Mouse (Mus musculus) lung, adult 2 months (tissue): ENCODE measurements around the gene Irf2. TPM values are rescaled to one million over a fixed set of nuclear protein-coding genes. Genes with fewer than 3 reads are reported as not detected.

Source experiments
- DNase-seq: peaks from one replicate; pipeline ENCODE4 v3.0.0; 2022
- H3K4me1 ChIP-seq: fragments of 200-500 bp; 2 replicates; pipeline ENCODE4 v1.6.1; 2011; ENCODE audit warnings: low read length; ENCODE audit not compliant: control insufficient read depth, insufficient read depth
- H3K4me3 ChIP-seq: fragments of 200-500 bp; replicated peaks from 2 replicates; pipeline ENCODE3; 2011; ENCODE audit warnings: low read depth, mild to moderate bottlenecking, control low read depth, low read length; ENCODE audit errors: extremely low read depth
- CTCF ChIP-seq: fragments of 200-500 bp; IDR thresholded peaks from 2 replicates; pipeline ENCODE4 v1.5.1; 2011; ENCODE audit warnings: mild to moderate bottlenecking, low read length, control low read depth; ENCODE audit not compliant: insufficient read depth
- POLR2A ChIP-seq: fragments of 200-500 bp; IDR thresholded peaks from 2 replicates; pipeline ENCODE4 v1.6.1; 2011; ENCODE audit warnings: low read depth, mild to moderate bottlenecking, control low read depth, low read length, borderline replicate concordance; ENCODE audit errors: extremely low read depth
- WGBS: fragments of 180-500 bp; shearing (Covaris S2); methylation state at CpG from one replicate; pipeline ENCODE4 v1.1.7; 2018; 5-methylcytosine and 5-hydroxymethylcytosine counted together
- polyA plus RNA-seq: library from polyadenylated mRNA; depleted of rRNA; stranded (reverse); fragments of >200 nt; gene quantifications from 2 replicates; pipeline ENCODE4 v1.2.3, GENCODE M21; 2012

The Irf2 gene
- polyA plus RNA-seq, 1 experiment: 24.6 TPM

DNA sequence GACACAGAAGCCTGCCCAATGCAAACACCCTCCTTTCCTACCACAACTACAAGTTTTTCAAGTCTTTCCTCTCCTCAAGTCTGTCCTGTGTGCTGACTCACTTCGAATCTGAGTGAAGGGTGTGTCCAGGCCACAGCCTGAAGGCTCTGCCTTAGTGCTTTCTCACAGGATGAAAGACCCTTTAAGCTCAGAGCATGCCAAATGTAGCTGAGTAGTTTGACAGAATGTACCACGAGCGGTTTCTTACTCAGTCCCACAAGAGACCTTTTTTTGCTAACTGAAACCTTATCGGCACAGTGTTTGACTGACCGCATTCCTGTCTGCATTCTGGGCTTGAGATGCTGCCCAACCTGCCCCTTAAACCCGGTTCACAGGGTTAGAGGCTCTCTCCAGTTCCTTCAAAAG, 130.0 kb downstream of the Irf2 start:
- Histone ChIP-seq H3K4me1 (peaks cover 7% of the 10 kb centered on the region), H3K4me3 (no peak overlapping the region)
- TF ChIP-seq POLR2A (no peak), CTCF (no peak)
- DNase-seq: peak; percentile 43
- 34% methylated on average over 6 of the region's 6 CpGs for WGBS

DNA sequence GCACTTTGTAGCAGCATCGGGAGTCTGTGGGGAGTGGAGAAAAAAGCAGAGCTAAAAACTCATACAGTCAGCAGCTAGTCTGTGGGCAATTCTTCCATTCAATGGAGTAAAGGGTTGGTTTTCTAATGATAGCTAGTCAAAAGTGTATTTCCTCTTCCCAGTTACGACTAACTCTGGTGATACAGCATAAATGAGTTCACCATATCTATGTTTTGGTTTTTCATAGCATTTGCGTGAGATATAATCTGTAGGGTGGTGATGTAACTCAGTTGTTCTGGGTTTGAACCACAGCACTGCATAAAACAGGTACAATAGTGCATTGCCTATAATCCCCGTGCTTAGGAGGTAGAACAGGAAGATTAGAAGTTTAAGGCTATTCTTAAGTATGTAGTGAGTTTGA, 131.6 kb downstream of the Irf2 start:
- Histone ChIP-seq H3K4me3 (no peak overlapping the region), H3K4me1 (peaks cover 11% of the 10 kb centered on the region)
- DNase-seq: no peak
- TF ChIP-seq POLR2A: no peak
- no peak for TF ChIP-seq CTCF
- 88% methylated on average over 4 of the region's 4 CpGs for WGBS

DNA sequence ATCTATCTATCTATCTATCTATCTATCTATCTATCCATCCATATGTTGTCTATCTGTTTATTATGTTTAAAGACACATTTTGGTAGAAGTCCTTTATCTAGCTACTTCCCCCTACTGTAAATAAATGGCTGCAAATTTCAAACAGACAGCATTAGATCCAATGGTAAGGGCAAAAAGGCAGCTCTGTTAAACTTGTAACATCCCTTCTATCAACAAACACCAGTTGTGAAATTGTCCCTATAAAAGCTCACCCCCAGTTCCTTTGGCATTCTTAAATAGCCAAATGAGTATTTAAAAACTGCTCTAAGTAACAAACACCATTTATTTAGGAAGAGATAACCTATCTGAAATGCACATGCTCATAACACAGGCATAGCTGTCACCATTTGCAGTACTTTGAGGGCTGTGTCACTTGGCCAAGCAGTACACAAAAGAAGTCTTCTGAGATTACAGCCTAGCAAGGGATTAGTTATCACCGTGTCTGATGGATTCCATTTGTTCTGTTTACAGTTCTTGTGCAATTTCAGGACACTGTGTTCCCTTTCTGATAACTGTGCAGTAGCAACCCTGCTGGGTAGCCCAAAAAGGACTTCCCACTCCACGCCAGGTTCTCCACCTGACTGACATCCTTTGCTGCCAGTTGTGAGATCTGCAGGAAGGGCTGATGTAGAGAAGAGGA, 136.2 kb downstream of the Irf2 start:
- WGBS: 17% methylated on average over 2 of the region's 2 CpGs
- TF ChIP-seq POLR2A (no peak), CTCF (no peak)
- no peak for DNase-seq
- Histone ChIP-seq H3K4me3 (no peak overlapping the region), H3K4me1 (peaks cover 9% of the 10 kb centered on the region)

DNA sequence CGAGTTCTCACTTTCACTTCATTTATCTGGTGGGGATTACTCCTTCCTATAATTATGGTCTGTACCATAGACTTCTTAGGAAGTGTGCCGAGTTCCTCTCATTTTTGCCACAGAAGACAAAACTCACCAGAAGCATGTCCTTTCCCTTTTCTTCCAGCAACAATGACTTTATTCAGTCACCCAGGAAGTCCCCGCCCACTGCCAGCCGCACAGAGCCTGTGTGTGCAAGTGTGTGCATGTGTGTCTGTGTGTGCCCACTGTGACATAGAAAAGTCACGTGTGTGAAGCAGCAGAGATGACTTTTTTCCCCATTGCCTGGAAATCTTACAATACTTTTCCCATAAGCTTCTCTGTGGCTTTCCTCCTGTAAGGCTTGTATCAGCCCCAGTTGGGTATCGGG, 141.8 kb downstream of the Irf2 start:
- H3K4me3 ChIP-seq: no peak overlapping the region
- 65% methylated on average over 6 of the region's 6 CpGs for WGBS
- peaks cover 5% of the 10 kb centered on the region for H3K4me1 ChIP-seq
- TF ChIP-seq POLR2A: no peak
- no peak for TF ChIP-seq CTCF
- no peak for DNase-seq

DNA sequence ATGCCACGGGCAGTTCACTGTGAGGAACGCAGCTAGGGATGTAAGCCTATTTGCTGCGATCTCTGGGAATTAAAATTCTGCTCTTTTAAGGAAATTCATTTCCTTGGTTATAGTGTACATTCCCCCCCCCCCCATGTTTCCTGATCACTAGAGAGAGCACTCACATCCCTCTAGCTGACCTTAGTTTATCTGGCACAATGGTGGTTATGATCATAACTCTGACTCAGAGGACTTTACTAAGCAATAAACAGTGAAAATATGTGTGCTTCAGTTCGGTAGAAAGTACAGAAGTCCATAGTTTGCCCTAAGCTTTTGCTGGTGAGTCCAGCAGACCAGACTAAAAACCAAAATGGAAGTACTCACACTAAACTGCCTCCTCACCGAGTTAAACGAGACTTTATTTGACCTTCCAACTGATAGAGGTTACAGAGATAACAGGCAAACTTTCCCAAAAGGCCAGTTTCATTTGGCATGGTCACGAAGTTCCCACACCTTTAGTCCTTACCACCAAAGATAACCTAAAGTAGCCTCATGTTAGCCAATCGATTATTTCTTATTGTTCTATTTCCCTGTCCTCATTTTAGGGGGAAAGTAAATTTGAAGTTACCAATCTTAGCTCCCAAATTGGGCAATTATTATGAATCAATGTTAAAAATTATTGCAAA, 142.4 kb downstream of the Irf2 start:
- H3K4me3 ChIP-seq: no peak overlapping the region
- TF ChIP-seq CTCF: no peak
- no peak for TF ChIP-seq POLR2A
- 74% methylated on average over 8 of the region's 8 CpGs for WGBS
- no peak for DNase-seq
- H3K4me1 ChIP-seq: peaks cover 2% of the 10 kb centered on the region; the same call in 1 of the 2 replicates

DNA sequence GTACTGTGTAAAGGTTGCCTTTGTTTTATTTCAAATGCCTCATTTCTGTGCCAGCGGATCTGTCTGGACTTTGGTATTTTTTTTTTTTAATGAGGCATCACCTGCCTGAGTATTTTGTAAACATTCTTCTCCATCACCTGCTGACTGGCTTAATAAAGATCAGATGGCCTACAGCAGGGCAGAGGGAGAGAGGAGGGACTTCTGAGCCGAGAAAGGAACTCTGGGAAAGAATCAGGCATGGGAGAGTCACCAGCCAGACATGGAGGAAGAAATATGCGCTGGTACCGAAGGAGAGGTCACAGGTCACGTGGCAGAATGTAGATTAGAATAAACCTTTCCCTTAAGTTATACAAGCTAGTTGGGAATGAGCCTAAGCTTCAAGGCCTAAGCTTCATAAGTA, 143.2 kb downstream of the Irf2 start:
- WGBS: 60% methylated on average over 5 of the region's 5 CpGs
- TF ChIP-seq CTCF (no peak), POLR2A (no peak)
- H3K4me3 ChIP-seq: no peak overlapping the region
- DNase-seq: no peak
- peaks cover 2% of the 10 kb centered on the region; the same call in 1 of the 2 replicates for H3K4me1 ChIP-seq

DNA sequence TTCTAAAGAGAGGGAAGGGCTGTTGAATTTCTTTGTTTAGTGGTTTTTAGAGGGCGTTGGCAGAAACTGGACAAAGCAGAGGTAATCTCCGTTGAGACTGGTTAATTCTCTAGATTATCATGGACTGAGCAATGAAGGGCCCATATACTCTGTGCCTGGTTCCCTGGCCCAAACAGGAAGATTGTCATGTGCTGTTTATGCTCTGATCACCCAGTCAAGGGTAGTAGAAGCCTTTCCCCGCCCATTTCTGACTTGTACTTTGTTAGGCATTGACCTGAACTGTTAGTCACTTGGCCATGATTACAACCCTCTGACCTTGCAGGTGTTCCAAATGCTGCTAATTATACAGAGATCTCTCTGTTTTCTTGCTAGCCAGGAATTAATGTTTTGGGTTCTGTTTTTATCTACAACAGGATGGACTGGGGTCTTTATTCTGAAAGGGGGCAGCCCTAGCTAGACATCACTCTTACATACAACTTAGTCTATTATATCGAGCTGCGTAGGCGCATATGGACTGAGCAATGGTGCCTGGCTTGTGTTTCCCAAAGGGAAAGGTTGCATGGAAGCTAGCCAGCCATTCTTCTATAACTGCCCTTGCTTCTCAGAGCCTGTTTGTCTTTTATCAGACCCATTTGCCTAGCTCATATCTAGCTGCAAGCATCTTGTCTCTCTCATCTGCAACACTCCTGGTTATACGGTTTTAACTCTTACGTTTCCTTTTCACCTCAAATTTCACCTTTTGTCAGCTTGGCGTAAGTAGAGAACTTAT, 143.9 kb downstream of the Irf2 start:
- WGBS: 76% methylated on average over 9 of the region's 9 CpGs
- TF ChIP-seq CTCF (no peak), POLR2A (no peak)
- H3K4me3 ChIP-seq: no peak overlapping the region
- peaks cover 2% of the 10 kb centered on the region for H3K4me1 ChIP-seq
- no peak for DNase-seq

DNA sequence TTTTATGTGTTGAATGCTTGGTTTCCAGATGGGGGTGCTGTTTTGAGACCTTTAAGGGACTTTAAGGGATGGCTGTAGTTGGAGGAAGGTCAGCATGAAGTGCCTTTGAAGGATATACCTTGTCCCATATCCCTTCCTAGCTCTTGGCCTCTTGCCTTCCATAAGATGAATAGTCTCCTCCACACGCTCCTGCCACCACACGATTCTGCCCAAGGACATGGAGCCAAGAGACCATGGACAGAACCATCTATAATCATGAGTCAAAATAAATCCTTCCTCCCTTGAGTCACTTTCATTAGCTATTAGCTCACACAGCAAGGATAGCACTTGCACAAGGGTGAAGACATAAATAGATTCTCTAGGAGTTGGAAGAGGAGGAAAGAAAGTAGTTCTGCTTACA, 146.3 kb downstream of the Irf2 start:
- TF ChIP-seq POLR2A: no peak
- no peak for TF ChIP-seq CTCF
- DNase-seq: no peak
- Histone ChIP-seq H3K4me3 (no peak overlapping the region), H3K4me1 (peaks cover 7% of the 10 kb centered on the region)
- WGBS: 71% methylated on average over 2 of the region's 2 CpGs

DNA sequence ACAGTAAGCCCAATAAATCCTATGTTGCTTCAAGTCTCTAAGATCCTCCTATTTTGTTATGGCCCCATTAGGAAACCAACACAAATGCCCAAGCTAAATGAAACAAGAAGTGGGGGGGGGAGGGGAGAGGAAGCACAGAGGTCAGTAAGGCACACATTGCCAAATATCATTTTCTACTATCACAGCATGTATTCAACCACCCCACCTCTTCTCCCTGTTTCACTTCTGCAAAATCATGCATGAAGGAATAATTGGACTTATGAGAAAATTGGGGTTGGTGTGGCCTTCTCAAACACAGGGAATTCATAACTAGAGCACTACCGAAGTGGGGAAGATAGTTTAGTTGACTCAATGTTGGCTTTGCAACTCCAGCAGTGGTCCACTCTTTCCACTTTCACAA, 146.7 kb downstream of the Irf2 start:
- 82% methylated on average over 1 of the region's 1 CpGs for WGBS
- Histone ChIP-seq H3K4me1 (peaks cover 7% of the 10 kb centered on the region), H3K4me3 (no peak overlapping the region)
- TF ChIP-seq POLR2A (no peak), CTCF (no peak)
- no peak for DNase-seq

DNA sequence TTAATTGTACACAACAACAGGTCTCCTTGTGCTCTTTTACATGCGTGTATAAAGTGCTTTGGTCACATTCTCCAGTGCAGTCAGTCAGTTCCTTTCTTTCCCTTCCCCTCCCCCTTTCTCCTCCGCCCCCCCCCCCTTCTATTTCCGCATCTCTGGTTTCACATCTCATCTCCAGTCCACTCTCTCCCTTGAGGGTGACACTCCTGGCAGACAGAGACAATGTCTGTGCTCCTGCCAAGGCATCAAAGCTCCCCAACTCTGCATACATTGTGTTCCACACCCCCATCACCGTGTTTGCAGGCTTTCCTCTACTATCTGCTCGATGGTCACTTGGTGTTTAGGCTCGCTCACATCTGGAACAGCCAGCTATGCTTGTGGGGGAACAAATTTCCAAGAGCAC, 147.9 kb downstream of the Irf2 start:
- Histone ChIP-seq H3K4me1 (peaks cover 7% of the 10 kb centered on the region), H3K4me3 (no peak overlapping the region)
- TF ChIP-seq CTCF (no peak), POLR2A (no peak)
- no peak for DNase-seq
- WGBS: 41% methylated on average over 5 of the region's 6 CpGs

DNA sequence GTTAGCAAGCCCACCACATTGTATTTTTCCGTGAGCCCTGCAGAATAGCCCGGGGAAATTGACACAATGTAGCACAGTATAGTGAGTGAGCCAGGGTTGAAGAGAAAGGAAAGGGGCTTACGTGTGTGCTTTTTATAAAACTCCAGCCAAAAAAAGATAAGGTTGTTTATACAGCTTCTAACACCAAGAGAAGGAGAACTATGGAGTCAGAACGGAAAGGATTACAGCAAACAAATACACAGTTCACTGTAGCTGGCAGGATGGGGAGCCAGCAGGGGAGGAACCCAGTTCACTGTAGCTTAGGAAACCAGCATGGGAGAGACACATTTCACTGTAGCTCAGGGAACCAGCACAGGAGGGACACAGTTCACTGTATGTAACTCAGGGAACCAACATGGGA, 149.0 kb downstream of the Irf2 start:
- WGBS: 19% methylated on average over 4 of the region's 4 CpGs
- DNase-seq: no peak
- TF ChIP-seq POLR2A: no peak
- TF ChIP-seq CTCF: no peak

More for the DNA sequence above, 149.0 kb downstream of the Irf2 start:
- peaks cover 5% of the 10 kb centered on the region for H3K4me1 ChIP-seq
- no peak overlapping the region for H3K4me3 ChIP-seq
